Mouse (Mus musculus): ENCODE results near the gene Mpi.

Mpi gene

GRCm38 (mm10) chr9:57560861-57561710 is 8.5 kb upstream of the Mpi start, which contains the start of gene Scamp2:
TSS of gene Scamp2 (plus strand) at chr9:57560943.
- peak; percentile 96 for DNase-seq

GRCm38 (mm10) chr9:57560263-57560662 is 7.7 kb upstream of the Mpi start:
- DNase-seq: no peak

- no peak for DNase-seq
Measured at GRCm38 (mm10) chr9:57559568-57559967, 7.0 kb upstream of the Mpi start.

GRCm38 (mm10) chr9:57558625-57559024 is 6.1 kb upstream of the Mpi start:
- no peak for DNase-seq

- DNase-seq: no peak
Measured at GRCm38 (mm10) chr9:57557215-57557614, 4.7 kb upstream of the Mpi start.

- no peak for DNase-seq
Measured at GRCm38 (mm10) chr9:57554753-57555152, 2.2 kb upstream of the Mpi start.

GRCm38 (mm10) chr9:57553119-57553518 is 556 bp upstream of the Mpi start:
- no peak for DNase-seq

GRCm38 (mm10) chr9:57550126-57550862 is 2.3 kb downstream of the Mpi start:
- DNase-seq: no peak

GRCm38 (mm10) chr9:57549186-57549585 is 3.4 kb downstream of the Mpi start:
- DNase-seq: no peak

GRCm38 (mm10) chr9:57547869-57548268 is 4.7 kb downstream of the Mpi start:
- DNase-seq: no peak

- no peak for DNase-seq
Measured at GRCm38 (mm10) chr9:57547287-57547686, 5.3 kb downstream of the Mpi start.

GRCm38 (mm10) chr9:57543951-57544350 is 8.6 kb downstream of the Mpi start:
- peak; percentile 30 for DNase-seq

- DNase-seq: peak; percentile 52
Measured at GRCm38 (mm10) chr9:57541312-57541711, 11.3 kb downstream of the Mpi start.

GRCm38 (mm10) chr9:57539550-57539949 is 13.0 kb downstream of the Mpi start:
- DNase-seq: no peak

- no peak for DNase-seq
Measured at GRCm38 (mm10) chr9:57537728-57538181, 14.8 kb downstream of the Mpi start.

- DNase-seq: peak; percentile 94
Measured at GRCm38 (mm10) chr9:57537044-57537727, 15.4 kb downstream of the Mpi start, which contains the start of gene Fam219b. TSS of gene Fam219b (plus strand) at chr9:57537528.

GRCm38 (mm10) chr9:57536362-57536761 is 16.2 kb downstream of the Mpi start:
- DNase-seq: no peak

- no peak for DNase-seq
Measured at GRCm38 (mm10) chr9:57531946-57532345, 20.6 kb downstream of the Mpi start.

- DNase-seq: no peak
Measured at GRCm38 (mm10) chr9:57526435-57526834, 26.1 kb downstream of the Mpi start.

- peak; percentile 43 for DNase-seq
Measured at GRCm38 (mm10) chr9:57525516-57525915, 27.0 kb downstream of the Mpi start.

- no peak for DNase-seq
Measured at GRCm38 (mm10) chr9:57524439-57524838, 28.1 kb downstream of the Mpi start.

- DNase-seq: no peak
Measured at GRCm38 (mm10) chr9:57523754-57524153, 28.8 kb downstream of the Mpi start.

GRCm38 (mm10) chr9:57522861-57523246 is 29.7 kb downstream of the Mpi start:
- no peak for DNase-seq

All from right cerebral cortex, adult 18-20 months (tissue).